Mouse (Mus musculus) forelimb bud, embryonic 11.5 days (tissue): ENCODE data around the gene Ffar2.

Source experiments
- DNase-seq: peaks from one replicate; pipeline ENCODE4 v3.0.0-alpha.2; 2012; ENCODE audit warnings: low read depth, low spot score

Ffar2 gene

DNA sequence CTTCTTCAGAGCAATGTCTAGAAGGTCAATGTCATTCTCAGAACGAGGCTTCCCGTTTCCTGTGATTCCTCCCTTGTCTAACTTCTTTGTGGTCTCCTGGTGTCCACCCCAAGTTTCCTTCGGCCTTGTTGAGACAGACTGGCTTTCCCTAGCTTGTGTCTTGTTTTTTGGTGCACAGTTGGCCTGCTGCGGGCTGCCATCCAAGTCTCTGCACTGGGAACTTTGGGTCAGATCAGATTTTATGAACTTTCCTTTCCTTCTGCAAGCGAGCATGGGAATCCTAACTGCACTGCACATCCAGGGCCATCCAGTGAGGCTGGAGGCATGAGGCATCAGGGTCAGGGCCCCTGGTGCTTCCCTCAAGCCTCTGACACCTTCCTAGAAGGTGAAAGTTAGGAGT lies 2.0 kb downstream of the Ffar2 start:
- DNase-seq: no peak

DNA sequence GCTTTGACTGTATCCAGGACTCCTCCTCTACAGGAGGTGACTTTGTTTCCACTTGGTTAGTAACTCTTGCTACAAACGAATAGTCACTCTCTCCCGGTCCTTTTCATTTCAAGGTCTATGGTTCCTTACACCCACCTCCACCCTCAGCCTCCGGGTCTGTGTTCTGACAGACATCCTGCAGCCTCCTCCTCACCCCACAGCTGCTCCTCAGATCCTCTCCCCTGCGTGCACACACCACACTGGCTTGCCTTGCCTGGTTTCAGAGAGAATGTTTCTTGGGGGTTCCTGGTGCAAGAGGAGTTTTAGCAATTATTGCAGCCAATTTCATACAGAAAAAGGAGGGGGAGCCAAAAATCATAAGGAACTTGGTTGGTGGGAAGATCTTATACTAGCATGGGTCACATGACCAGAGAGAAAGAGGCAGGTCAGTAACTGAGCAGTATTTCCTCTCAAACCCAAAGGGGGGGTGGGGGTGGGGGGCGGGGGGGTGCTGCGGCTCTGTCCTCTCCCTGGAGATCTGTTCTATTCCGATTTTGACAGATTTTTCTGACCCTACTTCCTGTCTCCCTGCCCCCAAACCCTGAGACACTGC lies 2.6 kb downstream of the Ffar2 start:
- no peak for DNase-seq

DNA sequence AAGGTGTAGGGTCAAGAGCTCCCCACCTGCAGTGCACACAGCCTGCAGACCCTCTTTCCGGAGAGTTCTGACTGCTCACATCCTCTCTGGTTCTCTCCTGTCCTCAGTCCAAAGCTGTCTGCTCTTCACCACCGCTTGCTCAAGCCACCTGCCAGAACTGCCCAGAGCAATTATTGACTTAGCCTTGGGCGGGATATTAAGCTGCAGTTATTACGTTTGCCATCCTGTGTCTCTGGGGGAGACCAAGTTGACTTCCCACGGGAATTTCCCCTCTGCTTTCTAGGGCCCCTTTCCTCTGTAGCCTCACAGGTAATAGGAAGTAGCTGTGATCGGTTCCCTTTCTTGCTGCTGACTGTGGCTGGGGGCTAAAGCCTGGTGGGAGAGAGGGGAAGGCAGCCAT lies 3.4 kb downstream of the Ffar2 start:
- no peak for DNase-seq

DNA sequence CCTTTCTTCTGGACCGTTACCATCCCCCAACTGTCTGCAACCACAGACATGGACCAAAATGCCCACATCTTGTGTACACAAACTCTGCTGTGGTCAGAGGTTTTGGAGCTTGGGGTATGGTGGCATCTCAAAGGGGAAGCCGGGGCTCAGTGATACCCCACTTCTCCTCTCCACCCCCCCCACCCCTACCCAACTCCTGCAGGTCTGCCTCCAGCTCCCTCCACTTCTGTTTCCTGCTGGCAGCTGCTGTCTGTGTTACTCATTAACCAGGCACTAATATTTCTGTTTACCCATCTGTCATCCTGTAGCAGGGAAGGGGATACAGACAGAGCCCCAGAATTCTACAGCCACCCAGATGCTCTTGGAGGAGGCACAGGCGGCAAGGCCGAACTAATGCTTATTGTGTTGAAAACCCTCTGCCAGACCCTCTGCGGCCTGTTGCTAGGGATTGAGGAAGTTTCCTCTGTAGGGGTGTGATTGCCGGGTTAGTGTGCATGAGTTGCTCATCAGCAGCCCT lies 11.2 kb downstream of the Ffar2 start:
- no peak for DNase-seq

GRCm38 (mm10) chr7:30811757-30812290 lies 11.8 kb downstream of the Ffar2 start:
- no peak for DNase-seq

GRCm38 (mm10) chr7:30810319-30810718 lies 13.3 kb downstream of the Ffar2 start:
- no peak for DNase-seq

GRCm38 (mm10) chr7:30805924-30806323 lies 17.7 kb downstream of the Ffar2 start:
- peak; percentile 12 for DNase-seq

DNA sequence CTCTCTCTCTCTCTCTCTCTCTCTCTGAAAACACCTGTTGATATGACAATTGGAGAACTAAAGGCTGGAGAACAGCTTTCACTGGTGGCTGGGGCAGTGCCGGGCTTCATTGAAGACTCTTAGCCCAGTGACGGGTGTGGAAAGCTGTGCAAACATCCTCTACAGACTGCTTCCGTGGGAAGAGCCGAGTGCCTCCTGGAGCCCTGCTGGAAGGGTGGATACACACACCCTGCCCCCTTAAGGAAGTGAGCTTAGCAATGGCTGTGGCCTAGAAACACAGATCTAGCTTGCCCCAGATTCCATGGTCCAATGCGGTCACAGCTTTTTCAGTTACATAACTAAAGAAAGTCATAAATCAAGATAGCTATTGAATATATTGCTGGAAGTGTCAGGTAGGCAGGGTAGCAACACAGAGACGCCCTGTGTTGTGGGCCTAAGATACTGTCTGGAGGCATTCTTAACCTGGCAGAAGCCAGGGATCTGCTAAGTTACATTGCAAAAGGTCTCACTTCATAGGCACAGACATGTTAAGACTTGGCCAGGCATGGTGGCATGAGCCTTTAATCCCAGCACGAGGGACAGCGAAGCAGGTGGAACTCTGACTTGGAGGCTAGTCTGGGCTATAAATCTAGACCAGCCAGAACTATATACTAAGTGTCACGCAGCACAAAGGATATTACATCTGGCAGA lies 19.4 kb downstream of the Ffar2 start:
- DNase-seq: no peak

- no peak for DNase-seq
These were observed 20.3 kb downstream of the Ffar2 start for GRCm38 (mm10) chr7:30803256-30803655.

- no peak for DNase-seq
These were observed 22.9 kb downstream of the Ffar2 start for GRCm38 (mm10) chr7:30800653-30801052.

GRCm38 (mm10) chr7:30796790-30797189 lies 26.8 kb downstream of the Ffar2 start:
- no peak for DNase-seq

DNA sequence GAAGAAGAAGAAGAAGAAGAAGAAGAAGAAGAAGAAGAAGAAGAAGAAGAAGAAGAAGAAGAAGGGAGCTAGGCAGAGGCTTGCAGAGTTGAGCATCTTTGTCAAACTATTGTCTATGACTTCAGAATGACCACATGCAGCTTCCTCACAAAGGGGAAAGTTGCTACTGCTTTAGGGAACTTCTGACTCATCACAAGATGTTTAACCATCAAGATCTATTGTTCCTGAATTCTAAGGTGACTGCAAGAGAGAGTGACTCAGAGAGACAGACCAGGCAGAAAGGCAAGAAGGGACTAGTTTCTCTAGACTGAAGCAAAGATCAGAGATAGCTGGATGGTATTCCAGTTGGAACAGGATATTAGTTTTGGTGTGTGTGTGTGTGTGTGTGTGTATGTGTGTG lies 28.7 kb downstream of the Ffar2 start:
- DNase-seq: no peak

GRCm38 (mm10) chr7:30791921-30792320 lies 31.7 kb downstream of the Ffar2 start:
- DNase-seq: no peak

- no peak for DNase-seq
These were observed 33.4 kb downstream of the Ffar2 start for GRCm38 (mm10) chr7:30790141-30790540.

GRCm38 (mm10) chr7:30787377-30788022 lies 36.1 kb downstream of the Ffar2 start, which contains the start of gene Krtdap:
Gene Krtdap (plus strand): TSS chr7:30787896.
- DNase-seq: no peak

- no peak for DNase-seq
These were observed 37.6 kb downstream of the Ffar2 start for GRCm38 (mm10) chr7:30785721-30786546.

DNA sequence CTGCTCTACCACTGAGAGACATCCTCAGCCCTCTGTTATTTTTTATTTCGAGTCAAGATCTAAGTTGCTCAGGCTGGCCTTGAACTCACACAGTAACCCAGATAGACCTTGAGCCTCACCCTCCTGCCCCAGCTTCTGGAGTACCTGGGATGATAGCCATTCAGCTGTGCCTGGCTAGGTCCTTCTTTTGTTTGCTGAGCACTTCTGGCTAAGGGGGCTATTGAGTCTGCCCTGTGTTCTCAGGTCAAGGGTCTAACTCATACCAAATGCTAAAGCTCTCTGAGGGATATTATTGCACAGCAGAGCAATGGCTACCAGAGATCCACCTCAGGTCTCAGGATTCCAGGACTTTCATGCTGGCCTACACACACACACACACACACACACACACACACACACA lies 38.4 kb downstream of the Ffar2 start:
- no peak for DNase-seq

GRCm38 (mm10) chr7:30782658-30783057 lies 40.9 kb downstream of the Ffar2 start:
- no peak for DNase-seq

- DNase-seq: no peak
These were observed 41.8 kb downstream of the Ffar2 start for GRCm38 (mm10) chr7:30781792-30782191.

DNA sequence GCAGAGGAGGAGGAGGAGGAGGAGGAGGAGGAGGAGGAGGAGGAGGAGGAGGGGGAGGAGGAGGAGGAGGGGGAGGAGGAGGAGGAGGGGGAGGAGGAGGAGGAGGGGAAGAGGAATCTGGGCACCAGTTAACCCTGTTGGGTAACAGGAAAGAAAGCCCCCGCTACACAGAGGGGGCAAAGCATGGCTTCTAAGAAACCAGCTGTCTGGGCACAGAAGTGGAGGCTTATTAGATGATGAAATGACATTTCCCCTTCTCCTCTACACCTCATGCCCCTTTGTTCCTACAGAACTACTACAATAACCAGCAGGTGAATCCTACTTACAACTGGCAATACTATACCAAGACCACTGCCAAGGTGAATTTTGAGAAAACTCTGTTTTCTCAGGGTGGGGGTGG lies 45.7 kb downstream of the Ffar2 start:
- no peak for DNase-seq

DNA sequence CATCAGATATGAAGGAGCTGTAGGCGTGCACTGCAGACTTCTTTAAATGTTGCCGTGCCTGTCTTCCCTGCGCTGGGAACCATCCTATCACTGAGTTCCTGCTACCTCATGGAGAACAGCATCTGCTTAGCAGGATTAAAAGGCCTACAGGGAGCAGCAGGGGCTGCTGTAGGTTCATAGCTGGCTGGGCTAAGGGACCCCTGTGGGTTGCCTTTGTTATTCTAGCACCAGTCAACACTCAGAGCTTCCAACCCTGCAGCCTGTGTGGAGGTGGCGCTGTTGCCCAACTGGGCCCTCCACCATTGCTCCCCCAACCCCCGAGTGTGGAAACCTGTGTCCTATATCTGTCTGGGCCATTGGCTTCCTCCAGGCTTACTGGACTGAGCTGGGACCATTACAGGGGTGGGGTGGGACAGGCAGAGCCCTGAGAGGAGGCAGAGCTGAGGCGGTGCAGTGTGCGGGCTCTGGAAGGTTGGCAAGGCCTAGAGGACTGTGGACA lies 46.4 kb downstream of the Ffar2 start:
- DNase-seq: no peak
